Comparison of ENCODE assay signal across 12 mouse cellular contexts in genomic region chr1:163281450-163282198, GRCm38 (mm10). TPM values are rescaled to one million over a fixed set of nuclear protein-coding genes. Genes with fewer than 3 reads are reported as not detected.
DNase-seq lines count a peak whose midpoint lies in the region; ATAC-seq and TF ChIP-seq lines count a peak whose summit lies in the region.
"Had no signal": no experiment of that assay in that cellular context is flagged by ENCODE, and none has a peak within 500 bp of the region (broad histone marks: within the 10 kb centered on the region; RNA-seq: fewer than 3 reads in every experiment).

No protein-coding gene starts in this region.

- H3K27me3 ChIP-seq in forebrain, embryonic 16.5 days (replicated peaks; ENCODE audit: control insufficient read depth, insufficient read depth, low read length) = no peaks in the 10 kb centered on the region

- peak overlapping the region; percentile 81 for H3K27ac ChIP-seq in layer of hippocampus, adult 2 months
- no peak overlapping the region for H3K27ac ChIP-seq in forebrain, embryonic 16.5 days (ENCODE audit: low read length)
- H3K27ac ChIP-seq in left cerebral cortex, adult 2 months = peak overlapping the region; percentile 66
- H3K27ac ChIP-seq: macrophage had no signal

- no peak for DNase-seq in layer of hippocampus, adult 2 months (ENCODE audit: low spot score in 2 of 2)
- no peak for DNase-seq in layer of hippocampus, postnatal 36 days
- peak; percentile 54 for DNase-seq in brain, embryonic 14.5 days (ENCODE audit: low read depth)
- DNase-seq in left cerebral cortex, adult 2 months (ENCODE audit: extremely low spot score in 1 of 2, low spot score in 2 of 2) = no peak
- DNase-seq in retina, postnatal 1 day = no peak
- no peak for DNase-seq in urinary bladder, postnatal 25 days (ENCODE audit: low spot score)
- no peak for DNase-seq in natural killer cell, adult 2 months (ENCODE audit: low spot score in 2 of 2)
- DNase-seq: adrenal gland, postnatal 10 days; kidney, postnatal 4 days; thymus, postnatal 14 days had no signal

- no peak overlapping the region for H3K4me3 ChIP-seq in layer of hippocampus, adult 2 months
- no peak overlapping the region for H3K4me3 ChIP-seq in forebrain, embryonic 16.5 days (replicated peaks; ENCODE audit: low read length)
- no peak overlapping the region for H3K4me3 ChIP-seq in left cerebral cortex, adult 2 months

- no peak for TF ChIP-seq POLR2A in brain, embryonic 14.5 days (IDR thresholded peaks at IDR 0.05; ENCODE audit: borderline replicate concordance, extremely low read depth, insufficient read depth, insufficient read length, poor library complexity, severe bottlenecking)

- 22% methylated on average over 7 of the region's 7 CpGs for WGBS in forebrain, embryonic 16.5 days

- H3K4me1 ChIP-seq in forebrain, embryonic 16.5 days (replicated peaks; ENCODE audit: control insufficient read depth, insufficient read depth, low read length) = peaks cover 26% of the 10 kb centered on the region

- no peak overlapping the region for H3K9ac ChIP-seq in forebrain, embryonic 16.5 days (replicated peaks; ENCODE audit: low read depth, low read length)

- peak; percentile 13; the same call in 1 of the 2 replicates for ATAC-seq in forebrain, embryonic 16.5 days

- no peak overlapping the region for H3K4me2 ChIP-seq in forebrain, embryonic 16.5 days (ENCODE audit: low read length)

- intact Hi-C loops in left cerebral cortex, adult 2 months (cut with DNase I) = no loop called here

- TF ChIP-seq CTCF in layer of hippocampus, adult 2 months (conservative IDR thresholded peaks at IDR 0.05) = no peak
- TF ChIP-seq CTCF in brain, embryonic 14.5 days (IDR thresholded peaks at IDR 0.05; ENCODE audit: borderline replicate concordance, extremely low read depth, insufficient read depth, insufficient read length) = no peak
- no peak for TF ChIP-seq CTCF in left cerebral cortex, adult 2 months (IDR thresholded peaks at IDR 0.05)

- no peaks in the 10 kb centered on the region for H3K9me3 ChIP-seq in forebrain, embryonic 16.5 days (ENCODE audit: control insufficient read depth, low read length)

- H3K36me3 ChIP-seq in forebrain, embryonic 16.5 days (ENCODE audit: control insufficient read depth, insufficient read depth) = no peaks in the 10 kb centered on the region

RNA-seq across cellular contexts. Expression of gene Prrx1, which starts 31.9 kb away (rescaled TPM):
- 1 to 10 TPM; 4.6 to 5.9 TPM for total RNA-seq in layer of hippocampus, adult 2 months (2021)
- 1 to 10 TPM; 5.5 to 5.7 TPM for total RNA-seq in layer of hippocampus, postnatal 36 days (2021)
- 7.2 and 8.9 TPM in 2 replicates for polyA plus RNA-seq in brain, embryonic 14.5 days (2012; rRNA removed)
- polyA plus RNA-seq in forebrain, embryonic 16.5 days (2015; fragmentation: Nextera tagmentation; extraction: Ambion mirVana) = 3.4 and 6.3 TPM in 2 replicates
- total RNA-seq in left cerebral cortex, adult 2 months (2021) = 1 to 10 TPM; 4.4 to 6.1 TPM
